Mouse (Mus musculus) urinary bladder, postnatal 10 days (tissue): ENCODE results near the gene Phc1.
"Not testable (repeated sequence)": the region's sequence is repeated elsewhere in the genome, so short reads cannot be mapped to it uniquely, and the experiment has no call there.

Source experiments
- DNase-seq: peaks from one replicate; pipeline ENCODE4 v3.0.0; 2022; ENCODE audit warnings: low spot score

The Phc1 gene

DNA sequence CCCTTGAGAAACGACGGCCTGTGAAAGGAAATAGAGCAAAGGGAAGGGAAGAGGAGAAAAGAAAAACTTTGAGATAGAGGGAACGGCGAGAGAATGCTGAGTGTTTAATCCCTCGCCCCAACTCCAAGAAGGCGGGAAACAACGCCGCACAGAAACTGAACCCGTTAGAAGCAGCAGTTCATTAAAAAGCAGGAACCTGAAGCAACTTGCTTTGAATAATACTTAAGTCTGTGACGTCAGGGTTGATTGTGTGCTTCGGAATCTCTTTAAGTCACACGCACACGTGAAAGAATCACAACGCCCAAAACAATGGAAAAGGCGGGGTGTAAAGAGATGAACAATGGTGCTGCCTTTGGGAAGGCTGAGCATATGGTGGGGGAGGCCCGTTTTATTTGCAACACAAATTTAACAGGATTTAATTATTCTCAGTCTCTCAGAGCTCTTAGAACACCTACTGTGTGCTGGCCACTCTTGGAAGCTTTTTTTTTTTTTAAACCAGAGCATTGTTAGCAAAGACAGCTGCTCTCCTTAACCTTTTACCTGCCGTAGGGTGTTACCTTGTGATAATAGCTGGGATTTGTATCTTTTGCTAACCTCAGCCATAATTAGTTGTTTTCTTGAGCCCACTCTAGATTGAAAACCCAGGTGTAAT is at the start of gene Phc1:
Phc1 (minus strand) TSS at position 213 of the 652 bp plus-strand sequence.
- no peak for DNase-seq

DNA sequence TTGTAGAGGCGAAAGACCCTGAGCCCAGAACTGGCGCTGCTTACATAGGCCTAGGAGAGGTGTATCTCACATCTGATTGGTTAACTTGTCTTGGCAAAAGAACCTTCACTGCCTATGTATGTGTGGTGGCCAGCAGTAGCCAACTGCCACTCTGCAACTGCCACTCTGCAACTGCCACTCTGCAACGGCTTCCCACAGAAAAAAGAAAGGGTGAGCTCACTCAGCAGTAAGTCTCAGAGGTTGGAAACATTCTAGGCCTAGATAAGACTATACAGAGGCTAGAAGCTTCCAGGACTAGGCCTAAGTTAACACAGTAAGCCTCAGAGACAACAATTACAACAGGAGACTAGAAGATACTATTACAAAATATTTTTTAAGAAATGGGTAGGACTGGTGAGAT is 49.6 kb upstream of the Phc1 start:
- not testable (repeated sequence) for DNase-seq

DNA sequence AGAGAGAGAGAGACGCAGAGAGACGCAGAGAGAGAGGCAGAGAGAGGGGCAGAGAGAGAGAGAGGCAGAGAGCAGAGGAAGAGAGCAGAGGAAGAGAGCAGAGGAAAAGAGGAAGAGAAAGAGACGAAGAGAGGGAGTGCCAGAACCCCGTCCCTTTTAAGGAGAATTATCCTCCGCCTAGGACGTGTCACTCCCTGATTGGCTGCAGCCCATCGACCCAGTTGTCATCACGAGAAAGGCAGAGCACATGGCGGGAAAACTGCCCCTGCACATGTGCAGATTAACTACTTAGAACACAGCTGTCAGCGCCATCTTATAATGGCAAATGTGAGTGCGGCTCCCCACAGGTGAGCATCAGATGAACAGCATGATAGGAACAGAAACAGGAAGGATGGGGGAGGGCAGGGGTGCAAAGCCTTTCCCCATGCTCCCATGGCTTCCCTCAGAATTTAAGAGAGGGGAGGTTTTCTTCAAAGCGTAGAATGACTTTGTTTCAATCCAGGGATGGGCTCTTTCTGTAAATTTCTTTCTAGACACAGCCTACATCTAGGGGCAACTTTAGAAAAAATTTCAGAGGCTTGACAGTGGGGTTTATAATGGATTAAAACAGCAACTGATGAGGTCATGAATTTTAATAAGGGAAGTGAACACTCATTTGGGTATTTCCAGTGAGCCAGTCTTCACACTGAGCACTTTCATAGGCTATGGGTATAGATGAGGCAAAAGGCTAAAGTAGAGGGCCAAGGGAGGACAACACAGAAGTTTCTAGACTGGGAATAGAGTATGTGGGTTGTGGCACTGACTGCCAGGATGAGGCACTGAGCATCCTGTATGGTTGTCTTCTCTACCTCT is 47.0 kb upstream of the Phc1 start:
- DNase-seq = not testable (repeated sequence)

DNA sequence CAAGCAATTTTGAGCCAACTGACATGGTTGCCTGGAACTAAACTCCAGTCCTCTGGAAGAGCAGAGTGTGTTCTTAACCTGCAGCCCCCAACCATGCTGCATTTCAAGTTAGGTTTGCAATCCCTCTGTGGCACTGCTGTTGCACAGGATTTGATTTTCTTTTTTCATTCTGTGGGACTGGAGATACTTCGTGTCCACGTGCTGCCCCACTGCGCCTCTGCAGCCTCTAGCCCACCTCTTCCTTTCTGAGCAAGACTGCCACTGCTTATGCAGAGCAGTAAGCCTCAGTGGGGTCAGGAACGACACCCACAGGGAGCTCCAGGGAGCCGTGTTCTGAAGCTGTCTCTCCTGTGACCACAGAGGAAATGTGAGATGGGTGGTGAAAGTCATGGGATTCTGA is 45.4 kb upstream of the Phc1 start:
- DNase-seq = no peak

DNA sequence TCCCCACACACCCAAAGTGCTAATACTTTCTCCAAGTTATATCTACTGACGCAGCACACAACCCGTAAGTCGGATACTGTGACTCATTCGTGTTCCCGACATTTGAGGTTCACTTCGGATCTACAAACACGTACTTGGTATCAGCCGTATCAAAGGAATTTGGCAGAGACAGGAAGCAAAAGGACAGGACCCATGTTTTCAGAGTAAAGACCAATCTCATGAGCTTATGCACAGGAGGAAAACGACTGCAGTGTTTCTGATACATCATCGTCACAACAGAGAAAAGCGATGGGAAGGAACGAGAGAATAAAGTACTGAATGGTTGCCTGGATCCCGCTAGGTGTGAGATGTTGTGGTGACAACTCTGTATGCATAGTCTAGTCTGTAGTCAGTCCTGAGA is 44.5 kb upstream of the Phc1 start:
- no peak for DNase-seq

DNA sequence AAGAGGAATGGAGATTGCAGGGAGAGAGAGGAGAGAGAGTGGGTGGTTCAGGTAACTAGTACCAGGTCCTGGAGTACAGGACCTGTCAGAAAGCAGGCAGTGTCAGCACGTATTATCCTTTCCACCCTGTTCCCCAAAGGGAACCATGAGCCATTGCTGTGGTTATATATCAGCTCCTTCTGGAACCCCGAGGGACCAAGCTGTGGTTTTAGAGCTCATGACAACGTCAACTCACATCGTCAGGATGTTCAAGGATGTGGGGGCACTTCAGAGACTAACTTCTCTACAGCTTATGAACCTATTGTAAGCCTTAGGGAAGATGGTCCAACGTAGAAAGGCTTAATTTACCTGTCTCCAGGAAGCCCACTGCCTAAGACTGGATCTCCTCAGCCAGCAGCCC is 42.9 kb upstream of the Phc1 start:
- no peak for DNase-seq

DNA sequence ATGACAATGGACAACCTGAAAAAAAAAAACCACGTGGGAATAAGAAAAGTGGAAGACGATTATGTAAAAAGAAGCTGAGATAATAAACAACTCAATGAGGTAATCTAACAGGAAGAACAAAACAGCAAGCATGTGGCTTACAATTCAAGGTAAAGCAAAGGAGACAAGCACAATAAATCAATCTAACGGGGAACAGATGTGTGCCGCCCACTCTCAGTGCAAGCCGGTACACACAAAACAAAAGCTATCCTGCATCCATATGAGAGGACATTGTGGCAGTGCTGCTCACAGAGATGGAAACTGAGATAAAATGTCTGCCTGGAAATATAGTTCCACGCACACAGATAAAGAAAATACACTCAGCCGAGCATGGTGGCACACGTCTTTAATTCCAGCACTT is 41.7 kb upstream of the Phc1 start:
- DNase-seq = no peak

DNA sequence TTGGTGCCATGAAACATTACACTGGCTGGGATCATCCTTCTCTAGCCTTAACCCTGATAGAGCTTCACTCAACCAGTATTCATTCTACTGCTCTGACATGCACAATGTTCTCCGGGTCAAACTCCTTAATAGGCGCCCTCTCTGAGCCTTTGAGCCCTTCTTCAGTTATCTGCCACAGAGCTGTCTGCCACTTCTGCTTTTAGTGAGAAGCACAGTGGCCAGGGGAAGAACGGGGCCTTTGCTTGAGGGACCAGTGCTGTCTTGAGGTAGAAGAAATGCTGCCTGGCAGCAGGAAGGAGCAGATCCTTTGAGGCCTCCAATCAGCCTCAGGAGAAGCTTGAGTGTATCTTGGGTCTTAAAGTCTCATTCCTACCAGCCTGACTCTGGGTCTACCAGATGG is 27.9 kb upstream of the Phc1 start:
- DNase-seq = no peak

DNA sequence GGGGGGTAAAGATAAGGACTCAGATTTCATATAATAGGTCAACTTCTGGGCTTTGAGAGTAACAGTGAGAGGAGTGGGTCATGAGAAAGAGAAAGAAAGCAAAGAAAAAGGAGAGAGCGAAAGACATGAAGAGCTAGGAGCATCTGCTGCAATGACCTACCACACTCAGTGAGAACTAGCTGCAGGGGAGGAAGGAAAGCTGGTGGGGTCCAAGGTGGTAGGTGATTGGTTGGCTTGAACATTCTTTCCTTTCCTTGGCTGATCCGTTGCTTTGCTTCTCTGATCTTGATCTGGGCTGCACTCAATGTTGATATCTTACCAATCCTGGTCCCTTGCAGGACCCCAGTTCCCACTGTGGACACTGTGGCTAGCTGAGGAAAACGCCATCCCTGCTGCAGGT is 26.6 kb upstream of the Phc1 start:
- no peak for DNase-seq

DNA sequence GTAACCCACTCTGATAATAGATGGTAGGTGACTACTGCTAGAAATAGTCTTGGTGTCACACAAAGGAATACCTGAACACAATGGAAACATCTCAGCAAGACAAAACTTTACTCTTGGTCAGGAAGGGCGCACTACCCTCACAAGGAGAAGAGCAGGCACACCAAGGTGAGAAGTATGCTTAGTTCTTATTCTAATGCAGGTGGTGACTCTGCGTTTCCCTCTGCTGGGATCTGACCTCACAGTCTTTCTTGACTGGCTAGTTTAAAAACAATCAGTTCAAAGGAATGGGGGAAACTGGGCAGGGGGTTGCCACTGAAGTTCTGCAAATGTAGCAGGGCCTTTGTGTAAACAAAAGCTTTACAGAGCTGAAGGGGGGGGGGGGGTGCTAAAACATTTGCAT is 25.9 kb upstream of the Phc1 start:
- no peak for DNase-seq

DNA sequence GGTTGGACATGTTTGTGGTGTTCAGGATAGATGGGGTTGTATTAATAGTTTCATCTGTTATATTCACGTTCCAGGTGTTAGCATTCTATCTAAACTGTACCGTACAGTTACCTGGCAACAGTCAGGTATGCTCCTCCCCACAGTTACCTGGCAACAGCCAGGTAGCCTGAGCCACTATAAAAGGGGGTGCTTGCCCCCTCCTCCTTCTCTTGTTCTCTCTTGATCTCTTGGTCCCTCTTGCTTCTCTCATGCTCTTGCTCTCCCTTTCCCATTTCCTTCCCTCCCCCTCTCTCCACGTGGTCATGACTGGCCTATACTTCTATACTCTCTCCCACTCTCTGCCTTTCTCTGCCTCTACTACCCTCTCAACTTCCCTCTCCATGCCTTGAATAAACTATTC is 25.3 kb upstream of the Phc1 start:
- no peak for DNase-seq

DNA sequence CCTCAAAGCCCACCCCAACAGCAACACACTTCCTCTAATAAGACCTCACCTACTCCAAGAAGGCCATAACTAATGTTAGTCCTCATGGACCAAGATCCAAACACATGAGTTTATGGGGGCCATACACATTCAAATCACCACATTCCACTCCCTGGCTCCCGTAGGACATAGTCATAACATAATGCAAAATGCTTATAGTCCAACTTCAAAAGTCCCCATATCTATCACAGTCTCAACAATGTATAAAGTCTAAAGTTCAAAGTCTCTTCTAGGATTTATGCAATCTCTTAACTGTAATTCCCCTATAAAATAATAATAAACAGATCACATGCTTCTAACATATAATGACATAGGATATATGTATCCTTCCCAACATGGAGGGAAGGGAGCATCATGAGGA is 16.7 kb upstream of the Phc1 start:
- no peak for DNase-seq

DNA sequence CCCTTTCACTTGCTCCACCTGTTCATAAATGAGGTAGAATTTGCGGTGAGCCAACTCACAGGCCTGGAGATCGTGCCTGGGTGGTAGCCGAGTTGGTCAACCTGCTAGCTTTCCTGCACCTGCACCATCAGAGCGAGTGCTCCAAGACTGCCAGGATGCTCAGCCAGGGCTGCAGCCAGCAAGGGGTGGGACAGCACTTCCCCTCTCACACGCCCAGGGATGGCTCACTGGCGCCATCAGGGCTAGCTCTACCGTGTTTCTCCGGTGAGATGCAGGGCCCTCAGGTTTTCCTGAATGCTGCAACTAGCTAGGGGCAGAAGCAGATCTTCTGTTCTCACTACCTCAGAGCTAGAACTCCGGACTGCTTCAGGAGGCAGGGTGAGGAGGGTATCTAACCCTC is 15.5 kb upstream of the Phc1 start:
- no peak for DNase-seq

DNA sequence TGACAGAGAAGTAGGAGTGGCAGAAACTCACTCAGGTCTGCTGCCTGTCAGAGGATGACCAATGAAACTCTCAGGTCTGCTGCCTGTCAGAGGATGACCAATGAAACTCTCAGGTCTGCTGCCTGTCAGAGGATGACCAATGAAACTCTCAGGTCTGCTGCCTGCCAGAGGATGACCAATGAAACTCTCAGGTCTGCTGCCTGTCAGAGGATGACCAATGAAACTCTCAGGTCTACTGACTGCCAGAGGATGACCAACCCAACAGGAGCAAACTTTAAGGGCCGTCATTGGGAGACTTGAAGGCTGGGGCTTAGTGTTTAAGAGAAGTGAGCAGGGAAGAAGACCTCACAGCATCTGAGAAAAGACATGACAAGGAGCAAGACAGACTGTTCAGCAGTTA is 7.0 kb upstream of the Phc1 start:
- DNase-seq = not testable (repeated sequence)

DNA sequence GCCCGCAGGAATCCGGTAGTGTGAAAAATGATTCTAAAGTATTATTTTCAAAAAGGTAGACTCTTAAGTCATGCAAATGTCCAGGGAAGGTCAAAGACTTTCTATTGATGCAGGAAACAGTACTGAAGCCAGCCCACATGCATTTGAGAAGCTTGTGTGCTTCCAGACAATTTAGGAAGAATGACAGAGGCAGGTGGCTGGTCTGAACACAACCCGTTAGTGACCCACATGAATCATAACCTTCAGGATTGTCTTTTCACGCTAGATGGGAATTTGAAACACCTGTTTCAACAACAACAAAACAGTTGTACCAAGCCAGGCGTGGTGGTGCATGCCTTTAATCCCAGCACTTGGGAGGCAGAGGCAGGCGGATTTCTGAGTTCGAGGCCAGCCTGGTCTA is 6.0 kb upstream of the Phc1 start:
- DNase-seq = no peak

DNA sequence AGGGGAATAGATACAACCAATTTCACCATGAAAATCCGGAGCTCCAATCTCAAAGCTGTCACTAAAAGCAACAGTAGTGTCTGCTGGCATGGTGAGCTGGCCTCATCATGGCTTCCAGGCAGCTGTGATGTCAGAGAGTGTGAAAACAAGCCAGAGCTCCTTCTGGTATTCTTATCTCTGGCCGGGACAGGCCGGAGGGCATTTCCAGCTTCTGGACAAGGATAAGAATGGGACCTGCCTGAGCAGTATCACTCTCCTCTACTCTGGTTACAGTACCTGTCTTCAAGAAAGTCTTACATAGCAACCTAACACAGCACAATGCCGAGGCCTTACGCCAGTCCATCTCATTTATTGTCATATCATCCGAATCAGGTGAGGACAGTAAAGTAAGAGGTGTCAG is 5.4 kb upstream of the Phc1 start:
- no peak for DNase-seq

DNA sequence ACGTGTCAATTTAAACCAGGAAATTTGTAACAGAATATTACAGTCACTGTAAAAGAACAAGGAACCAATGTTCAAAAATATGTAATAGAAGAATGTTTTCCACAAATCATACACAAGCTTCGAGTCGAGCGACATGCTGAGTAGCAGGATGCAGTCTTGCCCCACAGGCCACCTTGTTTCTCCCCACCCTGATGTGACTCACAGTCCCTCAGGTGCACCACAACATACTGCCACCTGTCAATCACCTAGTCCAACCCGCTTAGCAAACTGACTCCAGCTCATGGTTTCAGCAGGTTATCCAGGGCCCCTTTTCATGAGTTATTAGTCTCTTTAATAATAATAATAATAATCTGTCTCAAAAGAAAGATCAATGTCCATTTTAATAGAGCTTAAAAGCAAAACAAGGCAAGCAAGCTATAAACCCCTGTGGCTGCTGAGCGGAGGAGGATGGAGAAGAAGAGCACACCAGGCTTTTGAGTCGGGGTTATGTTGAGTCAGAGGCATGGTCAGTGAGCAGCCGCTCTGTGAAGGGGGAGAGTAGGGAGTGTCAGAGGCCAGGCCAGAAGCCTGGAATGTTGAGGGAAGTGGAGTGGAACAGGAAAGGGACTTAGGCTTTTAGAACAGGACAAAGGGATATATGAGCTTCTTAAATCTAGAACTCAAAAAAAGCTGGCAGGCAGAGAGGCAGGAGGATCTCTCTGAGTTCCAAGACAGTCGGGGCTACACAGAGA is 4.2 kb upstream of the Phc1 start:
- no peak for DNase-seq

DNA sequence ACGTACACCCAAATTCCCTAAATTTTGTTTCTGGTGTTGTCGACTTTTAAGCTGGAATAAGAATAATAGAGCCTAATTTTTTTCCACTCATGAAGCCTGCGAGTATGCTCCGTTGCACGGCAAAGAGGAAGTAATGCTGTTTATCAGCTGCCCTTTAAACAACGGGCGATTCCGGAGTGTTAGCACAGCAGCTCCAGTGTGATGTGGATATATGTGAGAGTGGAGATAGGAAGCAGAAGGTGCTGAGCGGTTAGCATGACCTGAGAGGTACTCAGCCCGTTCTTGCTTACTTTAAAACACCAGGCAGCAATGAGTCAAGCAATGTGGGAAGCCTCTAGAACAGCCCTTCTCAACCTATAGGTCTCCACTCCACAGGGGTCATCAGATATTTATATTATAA is 3.4 kb upstream of the Phc1 start:
- DNase-seq = no peak

DNA sequence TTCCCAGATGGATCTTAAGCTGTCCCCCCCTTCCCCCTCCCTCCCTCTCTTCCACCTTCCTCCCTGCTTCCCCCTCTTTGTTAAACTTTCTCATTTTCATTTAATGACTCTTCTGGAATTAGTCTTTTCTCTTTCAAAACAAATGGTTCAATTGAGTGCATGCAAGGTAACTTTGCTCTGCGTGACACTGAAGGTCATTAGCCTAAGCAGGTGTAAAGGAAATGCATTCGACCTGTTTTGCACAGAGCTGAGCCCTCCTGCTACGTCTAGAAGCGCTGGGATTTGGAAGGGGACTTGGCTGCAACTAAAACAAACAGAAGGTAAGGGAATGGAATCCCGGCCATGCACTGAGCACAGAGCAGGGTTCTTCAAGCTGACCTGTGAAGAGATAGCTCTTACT is 1.8 kb upstream of the Phc1 start:
- DNase-seq = no peak

DNA sequence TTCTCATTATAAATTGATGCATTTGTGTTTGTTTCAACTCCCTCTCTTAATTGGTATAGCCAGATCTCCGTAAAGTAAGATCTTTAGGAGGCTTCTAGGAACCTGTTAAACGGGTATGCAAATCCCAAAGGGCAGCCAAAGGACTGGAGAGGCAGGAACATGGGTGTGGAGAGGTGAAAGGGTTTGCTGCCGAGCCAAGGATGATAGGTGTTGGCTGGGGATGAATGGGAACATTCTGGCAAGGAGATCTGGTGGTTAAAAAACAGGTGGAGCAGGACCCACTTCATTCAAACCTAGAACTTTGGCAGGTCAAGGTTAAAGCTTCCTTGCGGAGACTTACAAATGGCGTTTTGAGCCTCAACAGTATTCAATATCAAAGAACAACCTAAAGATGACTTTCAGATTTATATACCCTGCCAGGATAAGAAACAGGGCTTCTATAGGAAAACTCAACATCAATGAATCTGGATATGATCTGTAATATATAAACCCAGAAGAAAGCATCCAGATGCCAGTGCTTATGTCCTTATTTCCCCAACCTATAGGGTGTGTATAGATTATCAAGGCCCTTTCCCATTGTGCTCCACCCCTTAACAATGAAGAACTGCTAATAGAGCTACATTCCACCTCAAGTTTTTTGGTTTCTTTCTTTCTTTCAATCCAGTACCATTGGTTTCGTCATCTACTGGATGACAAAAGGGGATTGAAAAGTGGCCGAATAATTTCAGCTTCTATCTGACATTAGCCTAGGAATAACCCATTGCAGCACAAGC is 863 bp upstream of the Phc1 start:
- DNase-seq = no peak

DNA sequence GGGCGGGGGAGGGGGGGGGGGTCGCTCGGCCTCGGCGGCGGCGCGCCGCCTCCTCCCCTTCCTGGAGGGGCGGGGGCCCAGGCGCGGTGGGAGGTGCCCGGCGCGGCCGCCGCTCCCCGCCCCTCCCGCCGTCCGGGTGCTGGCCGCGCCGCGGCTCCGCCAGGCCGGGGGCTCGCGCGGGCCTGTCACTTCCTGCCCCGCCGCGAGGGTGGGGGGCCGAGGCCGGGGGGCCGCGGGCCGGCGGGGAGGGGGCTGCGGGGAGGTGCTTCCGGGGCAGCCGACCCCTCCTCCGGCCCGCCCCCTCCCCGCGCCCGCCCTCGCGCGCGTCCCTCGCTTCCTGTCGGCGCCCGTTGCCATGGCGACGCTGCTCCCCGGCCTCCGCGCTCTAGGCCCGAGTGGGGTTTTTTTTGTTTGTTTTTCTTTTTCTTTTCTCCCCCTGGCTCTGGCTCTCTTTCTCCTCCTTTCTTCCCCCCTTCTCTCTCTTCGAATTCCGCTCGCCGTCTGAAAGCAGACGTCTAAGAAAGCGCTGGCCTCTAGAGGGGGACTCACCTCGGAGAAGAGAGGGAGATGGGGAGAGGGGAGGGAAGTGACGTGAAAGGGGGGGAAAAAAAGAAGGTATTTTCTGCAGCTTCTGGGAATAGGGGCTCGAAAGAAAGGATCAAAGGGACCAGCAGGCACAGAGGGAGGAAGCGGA is 566 bp downstream of the Phc1 start:
- DNase-seq = peak; percentile 64
